In the genomic region with DNA sequence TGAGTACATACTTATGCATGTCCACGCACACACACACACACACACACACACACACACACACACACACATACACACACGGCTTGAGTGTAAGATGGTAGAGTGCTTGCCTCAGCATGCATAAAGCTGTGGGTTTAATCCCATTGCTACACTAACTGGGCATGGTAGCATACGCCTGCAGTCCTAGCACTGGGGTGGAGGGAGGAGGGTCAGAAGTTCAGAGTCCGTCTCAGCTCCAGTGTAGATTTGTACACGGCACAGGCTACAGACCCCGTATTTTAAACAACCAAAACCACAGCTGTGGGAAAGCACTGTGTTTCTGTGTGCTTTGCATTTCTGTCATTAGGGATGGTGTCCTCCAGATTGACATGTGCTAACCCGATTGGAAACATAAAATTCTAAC, we compare ENCODE assay signal across 28 mouse cellular contexts. TPM values are rescaled to one million over a fixed set of nuclear protein-coding genes. Genes with fewer than 3 reads are reported as not detected.
DNase-seq lines count a peak whose midpoint lies in the region; ATAC-seq and TF ChIP-seq lines count a peak whose summit lies in the region.
"Had no signal": no experiment of that assay in that cellular context is flagged by ENCODE, and none has a peak within 500 bp of the region (broad histone marks: within the 10 kb centered on the region; RNA-seq: fewer than 3 reads in every experiment).

No protein-coding gene starts in this region.

- no peak overlapping the region for H3K27ac ChIP-seq in kidney, embryonic 16.5 days (ENCODE audit: low read length)
- no peak overlapping the region for H3K27ac ChIP-seq in liver, embryonic 14.5 days
- no peak overlapping the region for H3K27ac ChIP-seq in liver, postnatal 0 days (ENCODE audit: low read depth)
- H3K27ac ChIP-seq: hindbrain, postnatal 0 days; midbrain, embryonic 10.5 days; neural tube, embryonic 13.5 days; stomach, embryonic 15.5 days had no signal

- no peak for DNase-seq in kidney, postnatal 4 days
- DNase-seq in retina, adult 2 months (ENCODE audit: low read depth, low spot score) = peak; percentile 9
- no peak for DNase-seq in retina, embryonic 14.5 days (ENCODE audit: low spot score)
- no peak for DNase-seq in liver, embryonic 14.5 days (ENCODE audit: low read depth in 3 of 3, low spot score in 3 of 3)
- DNase-seq in liver, postnatal 0 days = no peak
- DNase-seq in gastrocnemius, postnatal 10 days = no peak
- DNase-seq in embryo, embryonic 9.5 days (ENCODE audit: extremely low spot score) = no peak
- DNase-seq: adrenal gland, postnatal 25 days; cerebellum, adult 11 months; cerebellum, adult 9-11 months; forebrain, postnatal 0 days; gastrocnemius, postnatal 25 days; heart, adult 18-20 months; heart, postnatal 10 days; kidney, postnatal 10 days; layer of hippocampus, postnatal 36 days; lung, adult 18-20 months; lung, postnatal 10 days; right cerebral cortex, postnatal 25 days; thymus, adult 18-20 months had no signal

- WGBS in kidney, embryonic 16.5 days = 59% methylated on average over 7 of the region's 7 CpGs
- 70% methylated on average over 7 of the region's 7 CpGs for WGBS in liver, embryonic 14.5 days (ENCODE audit: insufficient replicate concordance)
- 48% methylated on average over 7 of the region's 7 CpGs for WGBS in liver, postnatal 0 days (ENCODE audit: insufficient replicate concordance)

- no peak overlapping the region for H3K9ac ChIP-seq in kidney, embryonic 16.5 days (replicated peaks; ENCODE audit: low read length)
- no peak overlapping the region for H3K9ac ChIP-seq in liver, embryonic 14.5 days (replicated peaks)
- H3K9ac ChIP-seq in liver, postnatal 0 days (replicated peaks) = no peak overlapping the region
- H3K9ac ChIP-seq: forebrain, postnatal 0 days; heart, embryonic 12.5 days; neural tube, embryonic 13.5 days; stomach, embryonic 15.5 days had no signal

- peaks cover 72% of the 10 kb centered on the region for H3K36me3 ChIP-seq in kidney, embryonic 16.5 days (ENCODE audit: insufficient read depth, low read length)
- H3K36me3 ChIP-seq in liver, embryonic 14.5 days (replicated peaks; ENCODE audit: control insufficient read depth, insufficient read depth, low read depth) = peaks cover 52% of the 10 kb centered on the region
- peaks cover 57% of the 10 kb centered on the region for H3K36me3 ChIP-seq in liver, postnatal 0 days (replicated peaks; ENCODE audit: insufficient read depth, low read length)

- ATAC-seq in kidney, embryonic 16.5 days (ENCODE audit: low FRiP score, low TSS enrichment) = 0 out of 2 replicates have a peak, but pooled peaks have one; percentile 39
- 0 out of 2 replicates have a peak, but pooled peaks have one; percentile 16 for ATAC-seq in liver, embryonic 14.5 days (ENCODE audit: insufficient read depth)
- ATAC-seq in liver, postnatal 0 days = peak; percentile 71
- ATAC-seq: forebrain, postnatal 0 days; hindbrain, postnatal 0 days; midbrain, embryonic 16.5 days had no signal

- no peaks in the 10 kb centered on the region for H3K27me3 ChIP-seq in kidney, embryonic 16.5 days (ENCODE audit: insufficient read depth, low read length)
- H3K27me3 ChIP-seq in liver, embryonic 14.5 days (ENCODE audit: control insufficient read depth, insufficient read depth, low read length) = no peaks in the 10 kb centered on the region
- H3K27me3 ChIP-seq in liver, postnatal 0 days (ENCODE audit: insufficient read depth, low read length) = no peaks in the 10 kb centered on the region
- H3K27me3 ChIP-seq: heart, embryonic 12.5 days; neural tube, embryonic 13.5 days; stomach, embryonic 15.5 days had no signal

- H3K9me3 ChIP-seq in kidney, embryonic 16.5 days (ENCODE audit: low read length) = no peaks in the 10 kb centered on the region
- H3K9me3 ChIP-seq in liver, embryonic 14.5 days (ENCODE audit: control insufficient read depth, low read length) = no peaks in the 10 kb centered on the region
- no peaks in the 10 kb centered on the region for H3K9me3 ChIP-seq in liver, postnatal 0 days (ENCODE audit: low read length)
- H3K9me3 ChIP-seq: heart, embryonic 12.5 days; midbrain, embryonic 10.5 days; neural tube, embryonic 13.5 days; stomach, embryonic 15.5 days had no signal

- H3K4me3 ChIP-seq in kidney, embryonic 16.5 days (ENCODE audit: low read length) = no peak overlapping the region
- no peak overlapping the region for H3K4me3 ChIP-seq in liver, embryonic 14.5 days (ENCODE audit: insufficient read depth in 1 of 2, low read depth in 2 of 2, low read length in 2 of 2)
- H3K4me3 ChIP-seq in liver, postnatal 0 days (ENCODE audit: low read depth, low read length) = no peak overlapping the region
- H3K4me3 ChIP-seq: heart, embryonic 12.5 days; midbrain, embryonic 10.5 days; myocyte; neural tube, embryonic 13.5 days; stomach, embryonic 15.5 days had no signal

- no peak overlapping the region for H3K4me2 ChIP-seq in kidney, embryonic 16.5 days (replicated peaks; ENCODE audit: low read depth, low read length)
- no peak overlapping the region for H3K4me2 ChIP-seq in liver, embryonic 14.5 days (ENCODE audit: low read depth)
- no peak overlapping the region for H3K4me2 ChIP-seq in liver, postnatal 0 days (ENCODE audit: low read depth, low read length)
- H3K4me2 ChIP-seq: heart, embryonic 12.5 days; neural tube, embryonic 13.5 days; stomach, embryonic 15.5 days had no signal

- TF ChIP-seq CTCF in liver, embryonic 14.5 days (IDR thresholded peaks at IDR 0.05; ENCODE audit: low read depth) = no peak
- TF ChIP-seq CTCF in liver, postnatal 0 days (IDR thresholded peaks at IDR 0.05; ENCODE audit: low read depth) = no peak

- peaks cover 30% of the 10 kb centered on the region for H3K4me1 ChIP-seq in kidney, embryonic 16.5 days (ENCODE audit: insufficient read depth, low read length)
- peaks cover 0 to 6% of the 10 kb centered on the region in 2 experiments; a peak in 2 of 4 replicates for H3K4me1 ChIP-seq in liver, embryonic 14.5 days (replicated peaks; ENCODE audit: control insufficient read depth in 2 of 2, insufficient read depth in 2 of 2, low read length in 1 of 2)
- peaks cover 24% of the 10 kb centered on the region for H3K4me1 ChIP-seq in liver, postnatal 0 days (ENCODE audit: insufficient read depth)
- H3K4me1 ChIP-seq: stomach, embryonic 15.5 days had no signal

- no peak for TF ChIP-seq EP300 in liver, embryonic 14.5 days (IDR thresholded peaks at IDR 0.05; ENCODE audit: low read depth)
- TF ChIP-seq EP300 in liver, postnatal 0 days (IDR thresholded peaks at IDR 0.05; ENCODE audit: low read depth) = no peak

RNA-seq across cellular contexts. Expression of a gene that starts 25.0 kb away (rescaled TPM):
- 0.16 and 0.40 TPM in 2 replicates for polyA plus RNA-seq in kidney, embryonic 16.5 days (2015; fragmentation: Nextera tagmentation; extraction: Ambion mirVana)
- polyA plus RNA-seq in liver, embryonic 14.5 days (2012; rRNA removed) = 0.17 and 0.33 TPM in 2 replicates
- 0.10 TPM in 1 of 2 replicates, not detected in the other for polyA plus RNA-seq in liver, embryonic 14.5 days (2014; fragmentation: Nextera tagmentation; extraction: Ambion mirVana)
- 0.15 TPM in 1 of 2 replicates, not detected in the other for polyA plus RNA-seq in liver, postnatal 0 days (2015; fragmentation: Nextera tagmentation; extraction: Ambion mirVana)
- total RNA-seq in gastrocnemius, postnatal 10 days (2021) = 1 to 10 TPM in 1 of 2 experiments, under 1 TPM in 1; 0.78 to 2.3 TPM

RNA-seq across cellular contexts. Expression of a gene that starts 57.7 kb away (rescaled TPM):
- polyA plus RNA-seq in kidney, embryonic 16.5 days (2015; fragmentation: Nextera tagmentation; extraction: Ambion mirVana) = 112 and 113 TPM in 2 replicates
- polyA plus RNA-seq in liver, embryonic 14.5 days (2012; rRNA removed) = 23.5 and 33.6 TPM in 2 replicates
- 44.6 and 53.1 TPM in 2 replicates for polyA plus RNA-seq in liver, embryonic 14.5 days (2014; fragmentation: Nextera tagmentation; extraction: Ambion mirVana)
- 26.7 and 28.1 TPM in 2 replicates for polyA plus RNA-seq in liver, postnatal 0 days (2015; fragmentation: Nextera tagmentation; extraction: Ambion mirVana)
- 10 to 100 TPM; 30.6 to 35.2 TPM for total RNA-seq in gastrocnemius, postnatal 10 days (2021)

Comparison
In these comparisons a context has a peak if more than half of its experiments do, and no peak if none do; other contexts are left out.
1. ATAC-seq: peak in every context shown above with its lines; median percentile 71 in liver, postnatal 0 days; 39 in kidney, embryonic 16.5 days; 16 in liver, embryonic 14.5 days.